In the genomic region with DNA sequence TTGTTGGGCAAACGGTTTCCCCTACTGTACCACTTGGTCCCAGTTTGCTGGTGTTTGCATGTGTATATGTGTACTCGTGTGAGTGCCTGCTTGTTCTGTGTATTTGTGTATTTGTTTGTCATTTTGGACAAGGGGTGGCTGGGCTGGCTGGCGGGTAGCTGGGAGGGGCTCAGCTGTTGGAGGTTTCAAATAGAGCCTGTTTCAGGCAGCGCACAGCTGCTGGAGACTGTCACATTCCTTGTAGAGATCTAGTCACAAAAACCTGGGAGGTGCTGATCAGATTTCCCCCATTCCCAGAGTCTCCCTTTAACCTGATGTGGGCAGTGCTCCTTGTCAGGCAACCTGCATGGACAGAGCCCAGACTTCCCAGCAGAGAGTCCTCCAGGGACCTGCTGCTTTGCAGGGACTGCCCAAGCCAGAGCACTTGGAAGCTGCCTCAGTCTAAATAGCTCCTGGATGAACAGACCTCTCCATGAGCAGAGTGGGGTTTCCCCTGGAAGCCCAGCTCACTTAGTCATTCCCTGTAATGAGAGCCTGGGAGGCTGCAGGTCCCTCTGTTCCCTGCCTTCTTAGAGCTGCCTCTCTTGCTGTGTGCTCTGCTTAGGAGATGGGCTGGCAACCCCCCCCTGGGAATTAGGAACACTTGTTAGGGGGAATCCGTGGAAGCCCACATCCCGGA, we compare ENCODE assay signal across 10 mouse cellular contexts. TPM values are rescaled to one million over a fixed set of nuclear protein-coding genes. Genes with fewer than 3 reads are reported as not detected.
DNase-seq lines count a peak whose midpoint lies in the region; ATAC-seq lines count a peak whose summit lies in the region.
"Had no signal": no experiment of that assay in that cellular context is flagged by ENCODE, and none has a peak within 500 bp of the region (broad histone marks: within the 10 kb centered on the region; RNA-seq: fewer than 3 reads in every experiment).

No protein-coding gene starts in this region.

- DNase-seq in kidney, postnatal 4 days, result no peak
- DNase-seq in embryonic facial prominence, embryonic 14.5 days (ENCODE audit: low spot score), result peak; percentile 61
- DNase-seq in heart, postnatal 10 days, result peak; percentile 43 to 46
- no peak for DNase-seq in thymus, postnatal 0 days (ENCODE audit: low spot score)
- no peak for DNase-seq in thymus, postnatal 25 days

- intact Hi-C loops in heart, postnatal 10 days (cut with DNase I), result no loop called here

- no peaks in the 10 kb centered on the region for H3K9me3 ChIP-seq in kidney, embryonic 15.5 days (replicated peaks)
- H3K9me3 ChIP-seq in embryonic facial prominence, embryonic 14.5 days (ENCODE audit: control insufficient read depth, low read length), result no peaks in the 10 kb centered on the region
- H3K9me3 ChIP-seq in midbrain, embryonic 16.5 days (replicated peaks; ENCODE audit: control insufficient read depth, low read length, poor library complexity, severe bottlenecking), result no peaks in the 10 kb centered on the region
- H3K9me3 ChIP-seq in liver, embryonic 12.5 days (replicated peaks), result no peaks in the 10 kb centered on the region

- H3K4me1 ChIP-seq in kidney, embryonic 15.5 days, result peaks cover 51% of the 10 kb centered on the region
- H3K4me1 ChIP-seq in embryonic facial prominence, embryonic 14.5 days (ENCODE audit: control insufficient read depth, insufficient read depth, low read length), result peaks cover 27% of the 10 kb centered on the region
- peaks cover 52% of the 10 kb centered on the region for H3K4me1 ChIP-seq in midbrain, embryonic 16.5 days (ENCODE audit: control insufficient read depth, insufficient read depth, low read length)
- peaks cover 22% of the 10 kb centered on the region for H3K4me1 ChIP-seq in liver, embryonic 12.5 days

- peaks cover 34% of the 10 kb centered on the region for H3K27me3 ChIP-seq in kidney, embryonic 15.5 days
- peaks cover 4% of the 10 kb centered on the region; the same call in 1 of the 2 replicates for H3K27me3 ChIP-seq in embryonic facial prominence, embryonic 14.5 days (replicated peaks; ENCODE audit: control insufficient read depth, insufficient read depth, low read length)
- H3K27me3 ChIP-seq in midbrain, embryonic 16.5 days (ENCODE audit: control insufficient read depth, insufficient read depth, low read depth, low read length), result no peaks in the 10 kb centered on the region
- peaks cover 77% of the 10 kb centered on the region for H3K27me3 ChIP-seq in liver, embryonic 12.5 days (replicated peaks)

- 36% methylated on average over 6 of the region's 6 CpGs for WGBS in kidney, embryonic 15.5 days
- WGBS in embryonic facial prominence, embryonic 14.5 days, result 34% methylated on average over 6 of the region's 6 CpGs
- 20% methylated on average over 6 of the region's 6 CpGs for WGBS in midbrain, embryonic 16.5 days
- WGBS in liver, embryonic 12.5 days (ENCODE audit: insufficient replicate concordance), result 39% methylated on average over 6 of the region's 6 CpGs

- no peaks in the 10 kb centered on the region for H3K36me3 ChIP-seq in kidney, embryonic 15.5 days
- H3K36me3 ChIP-seq in embryonic facial prominence, embryonic 14.5 days (ENCODE audit: control insufficient read depth, insufficient read depth, low read length), result no peaks in the 10 kb centered on the region
- no peaks in the 10 kb centered on the region for H3K36me3 ChIP-seq in midbrain, embryonic 16.5 days (ENCODE audit: control insufficient read depth, insufficient read depth, low read length)
- no peaks in the 10 kb centered on the region for H3K36me3 ChIP-seq in liver, embryonic 12.5 days

- no peak overlapping the region for H3K27ac ChIP-seq in kidney, embryonic 15.5 days
- no peak overlapping the region for H3K27ac ChIP-seq in embryonic facial prominence, embryonic 14.5 days (replicated peaks; ENCODE audit: low read depth, low read length)
- peak overlapping the region; percentile 28 for H3K27ac ChIP-seq in midbrain, embryonic 16.5 days (ENCODE audit: low read length)
- H3K27ac ChIP-seq in liver, embryonic 12.5 days, result no peak overlapping the region
- H3K27ac ChIP-seq: liver, embryonic 14.5 days had no signal

- H3K4me3 ChIP-seq in kidney, embryonic 15.5 days (replicated peaks), result peak overlapping the region; percentile 46
- H3K4me3 ChIP-seq in embryonic facial prominence, embryonic 14.5 days (ENCODE audit: low read depth, low read length), result peak overlapping the region; percentile 45
- peak overlapping the region; percentile 61 for H3K4me3 ChIP-seq in midbrain, embryonic 16.5 days (ENCODE audit: low read depth, low read length)
- no peak overlapping the region for H3K4me3 ChIP-seq in liver, embryonic 12.5 days

- H3K4me2 ChIP-seq in kidney, embryonic 15.5 days, result peak overlapping the region; percentile 78
- peak overlapping the region; percentile 97 for H3K4me2 ChIP-seq in embryonic facial prominence, embryonic 14.5 days (ENCODE audit: low read depth, low read length)
- H3K4me2 ChIP-seq in midbrain, embryonic 16.5 days (ENCODE audit: low read length), result peak overlapping the region; percentile 93
- H3K4me2 ChIP-seq in liver, embryonic 12.5 days, result no peak overlapping the region

- no peak for ATAC-seq in kidney, embryonic 15.5 days (replicated peaks; ENCODE audit: low FRiP score)
- peak; percentile 9; the same call in 1 of the 2 replicates for ATAC-seq in embryonic facial prominence, embryonic 14.5 days (ENCODE audit: low read depth)
- no peak for ATAC-seq in midbrain, embryonic 16.5 days
- no peak for ATAC-seq in liver, embryonic 12.5 days
- ATAC-seq: CD4-positive, CD25-positive, alpha-beta regulatory T cell, adult 4 months had no signal

- 0 out of 2 replicates have a peak overlapping the region, but pooled peaks have one; percentile 9 for H3K9ac ChIP-seq in kidney, embryonic 15.5 days
- H3K9ac ChIP-seq in embryonic facial prominence, embryonic 14.5 days (ENCODE audit: low read depth, low read length), result peak overlapping the region; percentile 64; the same call in 1 of the 2 replicates
- H3K9ac ChIP-seq in midbrain, embryonic 16.5 days (ENCODE audit: low read depth, low read length), result peak overlapping the region; percentile 58
- no peak overlapping the region for H3K9ac ChIP-seq in liver, embryonic 12.5 days
- H3K9ac ChIP-seq: liver, embryonic 14.5 days had no signal

RNA-seq across cellular contexts. Expression of a gene that starts 2.6 kb away (rescaled TPM):
- polyA plus RNA-seq in kidney, embryonic 15.5 days (2015; fragmentation: Nextera tagmentation; extraction: Ambion mirVana), result 2.1 and 3.0 TPM in 2 replicates
- polyA plus RNA-seq in embryonic facial prominence, embryonic 14.5 days (2014; fragmentation: Nextera tagmentation; extraction: Ambion mirVana), result 3.7 and 4.6 TPM in 2 replicates
- 1 to 10 TPM; 7.4 to 8.8 TPM for total RNA-seq in heart, postnatal 10 days (2021)
- polyA plus RNA-seq in midbrain, embryonic 16.5 days (2015; fragmentation: Nextera tagmentation; extraction: Ambion mirVana), result 9.2 and 10.0 TPM in 2 replicates
- polyA plus RNA-seq in liver, embryonic 12.5 days (2016; fragmentation: Nextera tagmentation; extraction: Ambion mirVana), result 0.12 TPM in 1 of 2 replicates, not detected in the other
- polyA plus RNA-seq in thymus, postnatal 0 days (2015; fragmentation: Nextera tagmentation; extraction: Ambion mirVana), result 7.3 and 8.8 TPM in 2 replicates
- polyA plus RNA-seq: CD4-positive, CD25-positive, alpha-beta regulatory T cell, adult 4 months had no signal

Comparison
In these comparisons a context has a peak if more than half of its experiments do, and no peak if none do; other contexts are left out.
1. DNase-seq: peak in embryonic facial prominence, embryonic 14.5 days (single experiment) and heart, postnatal 10 days (2 of 2); none in kidney, postnatal 4 days (0 of 2), thymus, postnatal 0 days (single experiment) and thymus, postnatal 25 days (single experiment).